Mouse (Mus musculus) kidney, adult 11 months (tissue): Measurements from ENCODE around the gene Mafg.
"Not testable (repeated sequence)": the region's sequence is repeated elsewhere in the genome, so short reads cannot be mapped to it uniquely, and the experiment has no call there.

Experiments
- DNase-seq: peaks from one replicate; pipeline ENCODE4 v3.0.0; 2022

Mafg gene

DNA sequence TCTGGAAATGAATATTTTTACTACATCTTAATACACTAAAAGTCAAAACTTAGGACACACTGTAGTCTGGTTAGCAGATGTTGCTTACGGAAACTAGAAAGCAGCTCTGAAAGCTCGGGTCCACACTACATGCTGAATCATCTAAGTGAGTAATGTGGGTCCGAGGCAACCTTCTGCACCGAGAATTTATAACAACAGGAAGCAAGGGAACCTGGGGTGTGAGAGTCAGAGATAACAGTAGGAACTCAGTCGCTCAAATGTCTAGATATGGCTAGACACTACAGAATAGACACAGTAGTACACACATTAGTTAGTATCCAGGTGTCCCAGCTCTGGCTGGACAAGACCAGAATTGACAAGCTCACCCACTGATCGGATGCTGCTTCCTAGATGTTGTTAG, 44.9 kb downstream of the Mafg start:
- no peak for DNase-seq

DNA sequence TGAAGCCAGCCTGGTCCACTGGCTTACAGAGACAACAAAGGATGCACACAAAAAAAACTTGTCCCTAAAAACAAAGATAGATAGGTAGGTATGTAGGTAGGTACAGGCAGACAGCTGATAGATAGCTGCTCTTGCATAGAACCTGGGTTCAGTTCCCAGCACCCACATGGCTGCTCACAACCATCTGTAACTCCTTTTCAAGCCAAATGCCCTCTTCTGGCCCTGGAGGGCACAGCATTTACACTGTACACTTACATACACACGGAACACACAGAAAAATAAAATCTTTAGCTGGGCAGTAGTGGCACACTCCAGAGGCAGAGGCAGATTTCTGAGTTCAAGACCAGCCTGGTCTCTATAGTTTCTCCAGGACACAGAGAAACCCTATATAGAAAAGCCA, 49.5 kb downstream of the Mafg start:
- no peak for DNase-seq

GRCm38 (mm10) chr11:120582982-120583293, 50.5 kb downstream of the Mafg start:
- not testable (repeated sequence) for DNase-seq

DNA sequence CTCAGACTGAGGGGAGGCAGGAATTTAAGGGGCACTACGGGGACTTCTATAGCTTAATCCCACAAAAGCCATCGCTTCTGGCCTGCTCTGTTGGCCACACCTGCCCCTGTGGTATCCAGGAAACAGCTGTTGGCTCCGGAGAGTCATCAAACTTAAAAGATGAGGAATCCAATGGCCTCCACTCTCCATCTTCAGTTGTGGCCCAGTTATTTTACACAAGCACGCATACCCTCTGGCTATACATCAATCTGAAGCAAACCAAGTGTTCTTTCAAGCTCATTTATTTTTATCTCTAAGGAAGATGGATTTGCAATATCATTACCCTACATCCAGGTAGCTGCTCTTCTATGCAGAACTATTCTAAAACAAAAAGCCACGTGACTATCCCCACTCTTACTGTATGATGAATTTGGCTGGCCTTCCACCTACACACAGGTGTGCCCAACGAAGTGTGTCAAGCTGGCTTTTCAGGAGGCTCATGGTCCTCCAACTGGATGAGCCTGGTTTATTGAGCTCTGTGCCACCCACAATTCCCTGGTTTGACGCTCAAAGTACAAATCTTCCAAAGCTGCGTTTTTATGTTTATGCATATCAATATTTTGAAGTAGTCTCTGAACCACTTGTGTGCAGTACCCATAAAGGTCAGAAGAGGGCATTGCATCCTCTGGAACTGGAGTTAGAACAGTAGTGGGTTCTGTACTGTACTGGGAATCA, 51.0 kb downstream of the Mafg start:
- no peak for DNase-seq

- peak; percentile 80 for DNase-seq
These were observed 51.7 kb downstream of the Mafg start, which contains the start of gene Arhgdia for GRCm38 (mm10) chr11:120581490-120582267. Arhgdia (minus strand) TSS chr11:120581624.

- DNase-seq = peak; percentile 29
These were observed 52.5 kb downstream of the Mafg start for GRCm38 (mm10) chr11:120580871-120581331.

DNA sequence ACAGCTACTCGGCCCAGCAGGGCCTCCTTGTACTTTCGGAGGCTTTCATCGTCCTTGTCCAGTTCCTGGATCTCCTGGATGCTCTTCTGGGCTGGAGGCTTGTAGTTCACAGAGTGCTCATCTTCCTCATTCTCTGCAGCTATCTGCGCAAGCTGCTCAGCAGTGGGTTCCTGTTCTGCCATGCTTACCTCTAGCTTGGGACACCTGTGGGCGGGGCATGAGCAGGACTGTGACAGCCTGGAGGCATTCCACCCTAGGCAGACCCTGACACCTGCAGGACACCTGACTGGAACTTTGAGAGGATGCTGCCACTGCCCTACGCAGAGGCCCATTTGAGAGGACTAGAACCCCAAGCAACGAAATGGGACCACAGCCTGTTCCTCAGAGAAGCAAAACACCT, 53.2 kb downstream of the Mafg start:
- DNase-seq = peak; percentile 61

DNA sequence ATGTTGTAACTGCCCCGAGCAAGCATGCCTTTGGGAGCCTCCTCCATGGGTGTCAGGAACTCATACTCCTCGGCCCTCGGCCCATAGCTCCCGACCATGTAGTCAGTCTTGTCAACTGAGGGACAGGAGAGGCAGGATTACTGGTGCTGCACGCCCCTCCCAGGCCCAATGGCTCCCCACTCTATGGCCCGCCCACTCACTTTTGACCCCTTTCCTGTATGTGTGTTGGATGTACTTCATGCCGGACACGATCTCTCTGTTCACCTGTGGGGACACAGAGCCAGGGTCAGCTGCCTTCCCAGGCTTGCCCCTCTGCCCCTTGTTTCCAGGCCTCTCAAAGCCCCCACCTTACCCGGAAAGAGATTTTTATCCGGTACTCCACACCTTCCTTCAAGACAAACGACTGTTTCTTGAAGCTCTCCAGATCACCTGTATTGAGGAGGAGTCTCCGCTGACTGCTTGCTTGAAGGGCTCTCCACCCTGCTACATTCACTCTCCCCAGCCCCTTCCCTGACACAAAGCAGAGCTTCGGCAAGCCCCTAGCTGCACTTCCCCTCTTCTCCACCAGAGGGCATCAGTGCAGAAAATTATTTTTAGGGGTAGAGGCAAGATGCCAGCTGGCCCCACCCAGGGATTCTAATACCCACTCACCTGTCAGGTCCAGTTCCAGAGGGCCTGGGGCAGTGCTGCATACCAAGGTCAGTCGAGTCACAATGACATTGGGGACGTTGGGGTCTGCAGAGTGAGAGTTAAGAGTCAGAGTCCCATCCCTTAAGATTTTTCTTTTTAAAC, 53.9 kb downstream of the Mafg start:
- peak; percentile 63 for DNase-seq

DNA sequence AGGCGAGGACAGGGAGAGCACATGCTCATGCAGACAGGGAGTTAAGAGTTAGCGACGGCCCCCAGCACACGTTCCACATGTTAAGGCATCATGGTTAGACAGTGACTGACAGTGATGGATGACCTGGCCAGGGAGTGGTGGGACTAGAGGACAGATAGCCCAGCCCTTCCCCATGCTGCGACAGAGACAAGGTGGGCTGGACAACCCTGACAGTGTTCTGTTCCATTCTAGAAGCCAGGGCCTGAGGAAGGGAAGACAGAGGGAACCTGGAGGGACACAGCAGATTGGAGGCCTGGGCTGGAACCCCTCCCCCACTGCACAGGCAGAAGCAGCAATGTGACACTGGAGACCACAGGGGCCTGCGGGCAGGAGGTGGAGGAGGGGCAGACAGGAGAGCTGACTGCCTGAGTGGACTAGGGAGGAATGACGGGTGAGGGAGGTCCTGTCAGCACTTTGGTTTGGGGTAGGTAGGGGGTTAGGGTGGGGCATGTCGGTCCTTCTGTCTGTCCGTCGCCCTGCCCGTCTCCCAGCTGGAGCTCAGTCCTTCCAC, 54.6 kb downstream of the Mafg start:
- DNase-seq = peak; percentile 39

DNA sequence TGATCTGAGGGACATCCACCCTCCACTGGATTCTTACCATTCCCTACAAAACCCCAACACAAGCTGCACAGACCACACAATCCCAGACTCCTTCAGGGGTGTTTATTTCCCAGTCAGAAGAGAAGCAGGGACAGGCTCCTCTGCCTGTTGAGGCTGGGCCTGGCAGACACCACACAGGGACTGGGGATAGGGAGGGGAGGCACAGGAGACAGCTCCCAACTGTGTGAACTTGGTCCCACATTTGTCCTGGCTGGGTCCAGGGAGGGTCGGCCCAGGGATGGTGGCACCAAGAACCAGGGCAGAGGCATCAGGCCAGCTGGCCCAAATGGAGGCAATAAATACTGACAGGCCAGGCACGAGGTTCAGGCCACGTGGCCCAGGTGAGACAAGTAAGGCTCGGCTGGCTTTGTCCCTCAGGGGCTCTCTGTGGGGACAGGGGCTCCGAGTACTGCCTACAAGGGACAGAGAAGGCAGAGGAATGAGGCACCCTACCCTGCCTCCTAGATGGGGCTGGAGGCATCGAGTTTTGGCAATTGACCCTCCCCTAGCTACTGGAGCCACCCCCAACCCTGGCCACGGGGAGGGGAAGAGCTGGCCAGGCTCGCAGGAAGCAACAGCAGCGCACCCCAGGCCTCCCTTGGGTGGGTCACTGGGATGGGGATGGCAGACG, 55.2 kb downstream of the Mafg start:
- DNase-seq = peak; percentile 71

- peak; percentile 77 for DNase-seq
These were observed 56.0 kb downstream of the Mafg start for GRCm38 (mm10) chr11:120577211-120578023.

- peak; percentile 92 for DNase-seq
These were observed 56.9 kb downstream of the Mafg start for GRCm38 (mm10) chr11:120576365-120576981.

GRCm38 (mm10) chr11:120575940-120576339, 57.5 kb downstream of the Mafg start:
- no peak for DNase-seq
